Mouse (Mus musculus): ENCODE results near the gene Cdc42bpg.
A peak's percentile ranks its signal among the peaks of the same experiment; 100 is the strongest.

Gene Cdc42bpg

DNA sequence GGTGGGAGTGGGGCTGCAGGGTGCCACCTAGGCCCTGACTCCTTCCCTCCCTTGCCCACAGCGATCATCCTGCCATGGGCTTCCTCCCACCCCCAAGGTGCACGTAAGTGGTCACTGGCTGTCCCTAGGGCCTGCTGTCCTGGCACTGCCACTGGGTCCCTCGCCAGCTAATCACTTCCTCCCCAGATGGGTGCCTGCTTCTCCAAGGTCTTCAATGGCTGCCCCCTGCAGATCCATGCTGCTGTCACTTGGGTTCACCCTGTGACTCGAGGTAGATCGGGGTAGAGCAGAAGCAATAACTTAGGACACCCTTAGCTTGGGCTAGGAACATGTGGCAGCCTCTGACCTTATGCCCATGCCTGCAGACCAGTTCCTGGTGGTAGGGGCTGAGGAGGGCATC is 39.8 kb downstream of the Cdc42bpg start:
- DNase-seq (ENCODE audit: low read depth in 1 of 2, low spot score in 2 of 2), result no peak

DNA sequence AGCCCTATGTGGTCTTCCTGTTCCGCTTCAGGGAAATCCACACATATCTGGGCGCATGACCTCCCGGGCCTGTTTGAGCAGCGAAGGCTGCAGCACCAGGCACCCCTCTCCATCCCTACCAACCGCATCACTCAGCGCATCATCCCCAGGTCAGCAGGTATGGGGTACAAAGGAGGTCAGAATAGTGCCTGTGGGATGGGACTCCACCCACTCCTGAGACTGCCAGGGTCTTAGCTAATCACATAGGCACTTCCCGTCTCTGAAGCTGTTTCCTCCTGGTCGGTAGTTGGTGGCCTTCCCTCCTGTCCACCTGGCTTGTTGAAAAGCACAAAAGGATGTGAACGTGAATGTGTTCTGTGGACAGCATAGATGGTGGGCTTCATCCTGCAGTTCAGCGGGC is 40.4 kb downstream of the Cdc42bpg start:
- DNase-seq (ENCODE audit: low read depth in 1 of 2, low spot score in 2 of 2), result no peak

- DNase-seq (ENCODE audit: low read depth in 1 of 2, low spot score in 2 of 2), result no peak
Observed at GRCm38 (mm10) chr19:6347615-6348014, 41.4 kb downstream of the Cdc42bpg start.

- no peak for DNase-seq (ENCODE audit: low read depth in 1 of 2, low spot score in 2 of 2)
Observed at GRCm38 (mm10) chr19:6348717-6349116, 42.5 kb downstream of the Cdc42bpg start.

DNA sequence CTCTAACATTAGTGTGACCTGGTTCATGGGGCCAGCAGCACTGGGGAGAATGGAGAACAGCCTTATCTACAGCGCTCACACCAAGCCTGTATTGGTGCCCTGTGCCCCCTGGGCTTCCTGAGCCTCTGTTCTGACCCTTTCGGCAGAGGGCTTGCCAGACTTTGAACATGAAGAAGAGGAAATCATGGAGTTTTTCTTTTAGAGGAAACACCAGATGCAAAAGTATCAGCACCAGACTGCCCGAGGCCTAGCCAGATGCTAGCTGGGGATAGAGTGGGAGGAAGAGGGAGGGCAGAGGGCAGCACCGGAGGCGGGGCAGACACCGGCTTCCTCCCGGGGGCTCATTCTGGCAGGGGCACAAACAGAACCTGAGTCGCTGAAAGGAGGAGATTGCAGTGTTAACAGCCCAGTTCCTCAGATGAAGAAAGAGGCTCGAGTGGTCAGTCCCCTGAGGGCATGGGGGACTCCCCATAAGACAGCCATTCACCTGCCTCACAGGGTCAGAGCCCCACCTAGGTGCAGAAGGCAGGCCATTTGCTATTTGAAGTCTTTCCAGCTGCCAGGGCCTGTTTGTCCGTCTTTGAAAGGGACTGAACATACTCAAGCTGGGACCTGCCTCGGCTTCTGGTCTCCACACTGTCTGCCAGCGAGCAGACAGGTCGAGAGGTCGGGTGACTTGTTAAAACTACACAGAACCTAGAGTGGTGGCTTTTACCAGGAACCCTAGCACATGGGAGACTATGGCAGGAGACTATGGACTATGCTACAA is 43.1 kb downstream of the Cdc42bpg start:
- no peak for DNase-seq (ENCODE audit: low read depth in 1 of 2, low spot score in 2 of 2)

- no peak for DNase-seq (ENCODE audit: low read depth in 1 of 2, low spot score in 2 of 2)
Observed at GRCm38 (mm10) chr19:6351431-6352106, 45.3 kb downstream of the Cdc42bpg start.

GRCm38 (mm10) chr19:6352107-6352505 is 45.9 kb downstream of the Cdc42bpg start:
- DNase-seq (ENCODE audit: low read depth in 1 of 2, low spot score in 2 of 2), result no peak

GRCm38 (mm10) chr19:6354030-6354429 is 47.8 kb downstream of the Cdc42bpg start:
- DNase-seq (ENCODE audit: low read depth in 1 of 2, low spot score in 2 of 2), result no peak

DNA sequence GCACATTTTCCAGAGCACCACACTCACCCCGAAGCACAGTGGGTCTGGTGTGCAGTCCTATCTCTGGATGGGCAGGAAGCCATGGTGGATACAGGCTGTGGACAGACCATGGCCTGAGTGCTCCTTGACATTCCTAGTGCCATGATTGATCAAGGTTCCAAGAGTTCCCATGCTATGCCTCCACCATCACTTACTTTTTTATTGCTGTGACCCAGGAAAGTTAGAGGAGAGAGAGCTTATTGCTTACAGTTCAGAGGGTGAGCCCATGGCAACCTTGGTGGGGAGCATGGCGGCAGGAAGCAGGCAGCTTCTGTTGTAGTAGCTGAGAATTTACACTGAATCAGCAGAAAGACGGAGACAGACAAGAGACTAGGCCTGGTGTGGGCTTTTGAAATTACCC is 55.0 kb downstream of the Cdc42bpg start:
- no peak for DNase-seq (ENCODE audit: low read depth in 1 of 2, low spot score in 2 of 2)

GRCm38 (mm10) chr19:6363091-6363410 is 56.8 kb downstream of the Cdc42bpg start:
- no peak for DNase-seq (ENCODE audit: low read depth in 1 of 2, low spot score in 2 of 2)

DNA sequence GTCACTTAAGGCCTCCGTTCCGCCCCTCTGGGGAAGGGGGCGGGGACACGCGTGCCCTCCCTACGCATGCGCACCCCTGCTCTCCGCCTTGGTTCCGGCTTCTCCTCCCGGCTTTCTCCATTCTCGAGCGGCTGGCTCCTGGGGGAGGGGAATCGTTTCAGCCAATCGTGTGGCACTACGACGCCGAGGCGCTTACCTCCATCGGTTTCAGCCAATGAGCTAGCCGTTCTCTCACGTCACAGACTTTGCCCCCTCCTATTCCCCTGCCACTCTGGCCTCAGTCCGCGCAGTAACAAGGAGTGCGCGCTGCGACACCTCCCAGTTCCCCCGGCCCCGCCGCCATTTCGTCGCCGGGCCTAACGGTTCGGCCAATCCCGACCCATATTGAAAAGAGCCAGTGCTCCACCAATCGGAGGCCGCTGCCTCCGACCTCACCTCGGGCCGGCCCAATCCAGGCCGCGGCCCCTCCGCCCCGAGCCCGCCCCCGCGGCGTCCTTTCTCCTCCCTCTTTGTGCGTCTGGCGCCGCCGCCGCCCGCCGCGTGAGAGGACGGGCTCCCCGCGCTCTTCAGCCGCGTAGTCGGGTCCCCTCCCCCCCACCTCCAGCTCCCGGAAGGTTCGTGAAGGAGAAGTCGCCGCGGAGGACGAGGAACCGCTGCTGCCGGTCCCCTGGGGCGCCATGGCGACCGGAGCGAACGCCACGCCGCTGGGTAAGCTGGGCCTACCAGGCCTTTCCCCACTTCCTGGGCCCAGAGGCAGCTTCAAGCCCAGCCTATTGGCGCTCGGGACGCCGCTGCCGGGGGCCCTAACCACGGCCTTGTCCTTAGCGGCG is 57.4 kb downstream of the Cdc42bpg start, which contains the start of gene Sf1:
Gene Sf1, plus strand, starts transcription at position 280 of the 830 bp plus-strand sequence.
- peak; percentile 99 for DNase-seq (ENCODE audit: low read depth in 1 of 2, low spot score in 2 of 2)

DNA sequence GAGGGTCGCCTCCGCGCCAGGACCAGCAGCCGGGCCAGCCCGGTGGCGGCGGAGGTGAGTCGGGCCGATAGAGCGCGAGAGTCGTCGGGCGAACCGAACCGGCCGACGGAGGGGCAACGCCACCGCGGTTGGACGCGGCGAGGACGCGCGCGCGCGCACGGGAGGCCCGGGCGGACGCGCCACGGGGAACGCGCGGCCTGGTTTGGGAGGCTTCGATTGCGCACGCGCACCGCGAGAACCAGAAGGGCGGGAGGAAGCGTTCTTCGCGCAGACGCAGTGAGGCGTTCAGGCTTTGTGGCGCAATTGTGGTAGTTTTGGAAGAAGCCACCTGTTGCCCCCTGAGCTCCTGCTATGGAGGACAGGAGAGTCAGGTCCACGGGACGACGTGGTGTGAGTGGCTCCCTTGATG is 58.1 kb downstream of the Cdc42bpg start:
- peak; percentile 73 to 84 for DNase-seq (ENCODE audit: low read depth in 1 of 2, low spot score in 2 of 2)

- no peak for DNase-seq (ENCODE audit: low read depth in 1 of 2, low spot score in 2 of 2)
Observed at GRCm38 (mm10) chr19:6364842-6365241, 58.6 kb downstream of the Cdc42bpg start.

DNA sequence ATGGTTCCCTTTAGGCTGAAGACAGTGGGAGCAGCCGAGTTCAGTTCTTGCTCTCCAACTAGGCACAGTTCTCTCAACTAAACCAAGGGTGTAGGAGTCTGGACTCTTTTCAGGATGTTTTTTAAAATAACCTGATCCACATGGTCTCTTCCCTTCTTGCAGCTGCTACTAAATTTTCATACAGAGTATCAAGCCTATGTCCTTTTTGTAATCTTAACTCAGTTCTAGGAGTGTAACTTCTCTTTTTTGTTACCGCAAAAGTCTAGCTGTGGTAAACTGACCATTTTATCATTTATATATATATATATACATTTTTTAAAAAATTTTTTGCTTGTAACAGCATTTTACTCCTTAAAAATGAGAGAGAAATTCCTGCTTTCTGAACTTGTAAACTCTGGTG is 63.9 kb downstream of the Cdc42bpg start:
- DNase-seq (ENCODE audit: low read depth in 1 of 2, low spot score in 2 of 2), result no peak

- DNase-seq (ENCODE audit: low read depth in 1 of 2, low spot score in 2 of 2), result no peak
Observed at GRCm38 (mm10) chr19:6372433-6372832, 66.2 kb downstream of the Cdc42bpg start.

- peak; percentile 36 to 69 for DNase-seq (ENCODE audit: low read depth in 1 of 2, low spot score in 2 of 2)
Observed at GRCm38 (mm10) chr19:6373539-6374400, 67.5 kb downstream of the Cdc42bpg start.

GRCm38 (mm10) chr19:6374571-6374970 is 68.3 kb downstream of the Cdc42bpg start:
- DNase-seq (ENCODE audit: low read depth in 1 of 2, low spot score in 2 of 2), result no peak

Measured in monocyte, adult 2 months (primary cell).